In the genomic region with DNA sequence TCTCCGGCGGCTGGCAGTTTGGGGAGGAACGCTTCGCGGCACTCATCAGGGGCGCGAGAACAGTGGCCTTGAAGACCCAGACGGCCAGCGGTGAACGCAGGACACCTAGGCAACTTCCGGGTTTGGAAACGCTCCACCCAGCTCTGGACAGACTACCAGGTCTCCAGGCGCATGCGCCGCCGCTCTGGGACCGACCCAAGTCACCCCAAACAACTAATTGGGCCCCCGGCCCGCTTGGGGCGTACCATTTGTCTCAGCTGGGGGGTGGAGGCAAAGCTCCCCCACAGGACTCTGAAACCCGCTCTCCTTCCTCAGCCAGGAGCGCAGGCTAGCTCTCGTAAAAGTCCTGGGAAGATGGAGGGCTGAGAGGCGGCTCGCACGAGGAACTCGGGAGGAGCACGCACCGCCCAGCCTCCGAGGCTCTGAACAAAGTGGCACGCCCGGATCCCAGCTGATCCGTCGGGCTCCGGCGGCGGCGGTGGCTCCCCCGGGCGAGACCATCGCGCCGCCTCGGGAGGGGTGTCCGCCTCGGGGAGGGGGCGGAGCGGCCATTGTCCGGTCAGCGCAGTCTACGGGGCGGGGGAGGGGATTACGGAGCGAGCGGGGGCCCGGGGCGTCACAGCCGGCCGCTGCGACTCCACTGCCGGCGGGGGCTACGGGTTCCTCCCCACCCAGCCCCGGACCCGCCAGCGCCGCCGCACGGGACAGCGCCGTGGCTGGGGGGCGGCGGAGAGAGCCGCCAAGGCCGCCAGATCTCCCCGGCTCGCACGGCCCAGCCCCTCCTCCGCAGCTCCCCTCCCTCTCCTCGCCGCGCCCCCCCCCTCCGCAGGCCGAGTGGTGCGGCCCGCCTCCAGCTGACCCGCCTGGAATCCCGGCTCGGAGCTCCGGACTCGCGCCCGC, we compare ENCODE assay signal across 7 mouse cellular contexts. TPM values are rescaled to one million over a fixed set of nuclear protein-coding genes. Genes with fewer than 3 reads are reported as not detected.
DNase-seq lines count a peak whose midpoint lies in the region; ATAC-seq lines count a peak whose summit lies in the region.

Zfand3 (plus strand) TSS at position 531 of the 900 bp plus-strand sequence.

- peaks cover 34% of the 10 kb centered on the region for H3K4me1 ChIP-seq in embryonic facial prominence, embryonic 12.5 days
- H3K4me1 ChIP-seq in limb, embryonic 11.5 days (ENCODE audit: control insufficient read depth, insufficient read depth, low read length): peaks cover 20% of the 10 kb centered on the region
- peaks cover 35% of the 10 kb centered on the region for H3K4me1 ChIP-seq in midbrain, embryonic 14.5 days (ENCODE audit: control insufficient read depth, insufficient read depth, low read length)

- no peaks in the 10 kb centered on the region for H3K36me3 ChIP-seq in embryonic facial prominence, embryonic 12.5 days
- H3K36me3 ChIP-seq in limb, embryonic 11.5 days (ENCODE audit: control insufficient read depth, insufficient read depth, low read length): no peaks in the 10 kb centered on the region
- no peaks in the 10 kb centered on the region for H3K36me3 ChIP-seq in midbrain, embryonic 14.5 days (ENCODE audit: control insufficient read depth, insufficient read depth, low read length)

- no peaks in the 10 kb centered on the region for H3K9me3 ChIP-seq in embryonic facial prominence, embryonic 12.5 days
- no peaks in the 10 kb centered on the region for H3K9me3 ChIP-seq in limb, embryonic 11.5 days (ENCODE audit: control insufficient read depth, low read length)
- H3K9me3 ChIP-seq in midbrain, embryonic 14.5 days (ENCODE audit: control insufficient read depth, low read length): no peaks in the 10 kb centered on the region

- peak within 1 kb of the TSS; percentile 99 for H3K27ac ChIP-seq in embryonic facial prominence, embryonic 12.5 days
- H3K27ac ChIP-seq in limb, embryonic 11.5 days (replicated peaks; ENCODE audit: low read depth, low read length): peak within 1 kb of the TSS; percentile 99
- H3K27ac ChIP-seq in midbrain, embryonic 14.5 days (replicated peaks; ENCODE audit: low read depth, low read length): peak within 1 kb of the TSS; percentile 99

- peak; percentile 91 for ATAC-seq in embryonic facial prominence, embryonic 12.5 days (ENCODE audit: insufficient number of reproducible peaks, insufficient read depth, low FRiP score, low TSS enrichment)
- peak; percentile 92 for ATAC-seq in limb, embryonic 11.5 days (ENCODE audit: insufficient number of reproducible peaks, low FRiP score, low TSS enrichment, low read depth)
- peak; percentile 94 for ATAC-seq in midbrain, embryonic 14.5 days (ENCODE audit: low FRiP score, low TSS enrichment)

- peak within 1 kb of the TSS; percentile 79 for H3K4me2 ChIP-seq in embryonic facial prominence, embryonic 12.5 days (replicated peaks)
- peak within 1 kb of the TSS; percentile 73 for H3K4me2 ChIP-seq in limb, embryonic 11.5 days (ENCODE audit: low read depth, severe bottlenecking)
- peak within 1 kb of the TSS; percentile 68 for H3K4me2 ChIP-seq in midbrain, embryonic 14.5 days (ENCODE audit: low read length)

- peak within 1 kb of the TSS; percentile 98 for H3K9ac ChIP-seq in embryonic facial prominence, embryonic 12.5 days
- peak within 1 kb of the TSS; percentile 97 for H3K9ac ChIP-seq in limb, embryonic 11.5 days (ENCODE audit: low read length)
- H3K9ac ChIP-seq in midbrain, embryonic 14.5 days (replicated peaks; ENCODE audit: low read length): peak within 1 kb of the TSS; percentile 99

- H3K27me3 ChIP-seq in embryonic facial prominence, embryonic 12.5 days: no peaks in the 10 kb centered on the region
- H3K27me3 ChIP-seq in limb, embryonic 11.5 days (ENCODE audit: control insufficient read depth, insufficient read depth, low read length): no peaks in the 10 kb centered on the region
- H3K27me3 ChIP-seq in midbrain, embryonic 14.5 days (ENCODE audit: control insufficient read depth, insufficient read depth, low read length): no peaks in the 10 kb centered on the region

- peak within 1 kb of the TSS; percentile 97 for H3K4me3 ChIP-seq in embryonic facial prominence, embryonic 12.5 days
- H3K4me3 ChIP-seq in limb, embryonic 11.5 days (ENCODE audit: low read depth, low read length): peak within 1 kb of the TSS; percentile 96
- H3K4me3 ChIP-seq in midbrain, embryonic 14.5 days (replicated peaks; ENCODE audit: low read depth, low read length): peak within 1 kb of the TSS; percentile 89

- WGBS in embryonic facial prominence, embryonic 12.5 days: under 1% methylated on average over 45 of the region's 93 CpGs
- WGBS in limb, embryonic 11.5 days: under 1% methylated on average over 63 of the region's 93 CpGs
- WGBS in midbrain, embryonic 14.5 days: under 1% methylated on average over 77 of the region's 93 CpGs

- peak; percentile 96 for DNase-seq in adrenal gland, postnatal 25 days
- peak; percentile 100 for DNase-seq in heart, adult 11 months
- peak; percentile 96 for DNase-seq in kidney, adult 18-20 months
- peak; percentile 98 for DNase-seq in limb, embryonic 11.5 days (ENCODE audit: low spot score)
- DNase-seq in midbrain, embryonic 14.5 days: peak; percentile 96
- DNase-seq in spleen, adult 18-20 months: peak; percentile 87 to 88

RNA-seq across cellular contexts. Expression of gene Zfand3, which starts in this region (rescaled TPM):
- 138 and 144 TPM in 2 replicates for total RNA-seq in adrenal gland, postnatal 25 days (2021)
- polyA plus RNA-seq in embryonic facial prominence, embryonic 12.5 days (2016; fragmentation: Nextera tagmentation; extraction: Ambion mirVana): 68.1 and 70.3 TPM in 2 replicates
- polyA plus RNA-seq in limb, embryonic 11.5 days (2014; fragmentation: Nextera tagmentation; extraction: Ambion mirVana): 53.6 and 55.1 TPM in 2 replicates
- polyA plus RNA-seq in midbrain, embryonic 14.5 days (2014; fragmentation: Nextera tagmentation; extraction: Ambion mirVana): 49.9 and 66.9 TPM in 2 replicates

Comparison
In these comparisons a context has a peak if more than half of its experiments do, and no peak if none do; other contexts are left out.
1. Peak in every context shown above with its lines: DNase-seq, ATAC-seq, H3K4me3 ChIP-seq and H3K27ac ChIP-seq.